Mouse (Mus musculus) layer of hippocampus, postnatal 25 days (tissue): ENCODE measurements around the gene Zfp661. TPM values are rescaled to one million over a fixed set of nuclear protein-coding genes. Genes with fewer than 3 reads are reported as not detected.

ENCODE experiments used
- DNase-seq, 2 experiments: peaks; one replicate each; pipeline ENCODE4 v3.0.0; 2022; ENCODE audit warnings: mixed read lengths in 2 of 2, low spot score in 1 of 2; ENCODE audit errors: extremely low spot score in 1 of 2
- total RNA-seq, 2 experiments: library from RNA; stranded (reverse); gene quantifications; 2 replicates each; pipeline ENCODE4 v1.2.3; 2021

Gene Zfp661
- total RNA-seq, 2 experiments from 2014 or later, result 8.3 to 8.9 TPM

DNA sequence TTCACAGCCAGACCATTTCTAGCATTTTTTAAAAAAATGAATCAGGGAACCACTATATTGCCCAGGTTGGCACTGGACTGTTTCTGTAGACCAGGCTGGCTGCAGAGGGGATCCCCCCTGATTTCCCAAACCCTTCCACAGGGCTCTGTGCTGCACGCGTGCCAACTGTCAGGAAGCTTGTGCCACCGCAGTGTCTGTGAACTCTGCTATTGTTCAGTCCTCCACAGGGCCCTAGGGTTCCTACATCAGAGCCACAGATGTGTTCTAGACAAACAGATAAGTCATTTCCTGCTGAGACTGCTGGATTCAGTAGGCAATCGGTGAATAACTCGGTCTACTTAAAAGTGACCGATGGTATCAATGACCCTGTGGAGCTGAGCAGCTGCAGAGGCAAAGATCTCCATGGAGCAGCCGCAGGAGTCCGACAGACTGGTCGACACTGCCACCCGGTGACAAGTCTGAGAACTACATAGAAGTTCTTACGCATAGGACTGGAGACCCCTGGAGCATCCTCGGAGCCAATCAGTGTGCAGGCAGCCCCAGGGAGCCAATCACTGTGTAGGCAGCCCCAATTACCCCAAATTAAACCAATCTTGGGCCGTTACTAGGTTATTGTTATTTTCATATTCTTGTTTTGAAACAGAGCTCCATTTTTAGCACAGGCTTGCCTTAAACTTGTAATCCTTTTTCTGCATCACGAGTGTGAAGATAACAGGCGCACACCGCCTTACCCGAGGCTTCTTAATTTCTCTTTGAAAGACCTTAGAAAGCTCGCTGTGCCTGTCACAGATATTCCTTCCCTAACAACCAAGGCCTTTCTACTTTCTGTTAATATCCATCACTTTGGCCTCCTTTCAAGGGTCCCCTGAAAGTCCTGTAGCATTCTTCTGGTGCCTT lies 27.6 kb downstream of the Zfp661 start:
- DNase-seq, result peak; percentile 81 to 98

DNA sequence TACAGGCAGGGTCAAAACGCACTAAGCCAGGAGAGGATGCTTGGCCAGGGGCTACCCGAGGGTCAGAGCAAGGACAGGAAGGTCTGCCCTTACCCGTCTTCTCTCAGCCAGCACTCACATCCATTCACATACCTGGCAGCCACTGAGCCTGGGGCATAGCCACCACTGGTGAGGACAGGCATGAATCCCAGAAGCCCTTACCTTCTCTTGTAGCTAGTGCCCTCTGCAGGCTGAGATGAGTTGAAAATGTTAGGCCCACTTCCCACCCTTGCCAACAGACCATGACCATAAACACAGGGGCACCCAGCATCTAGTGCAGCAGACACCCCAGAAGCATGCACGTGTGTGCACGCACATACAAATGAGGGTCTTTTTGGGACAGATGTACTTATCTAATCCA lies 35.8 kb downstream of the Zfp661 start:
- peak in 1 of 2 experiments; percentile 48 for DNase-seq

DNA sequence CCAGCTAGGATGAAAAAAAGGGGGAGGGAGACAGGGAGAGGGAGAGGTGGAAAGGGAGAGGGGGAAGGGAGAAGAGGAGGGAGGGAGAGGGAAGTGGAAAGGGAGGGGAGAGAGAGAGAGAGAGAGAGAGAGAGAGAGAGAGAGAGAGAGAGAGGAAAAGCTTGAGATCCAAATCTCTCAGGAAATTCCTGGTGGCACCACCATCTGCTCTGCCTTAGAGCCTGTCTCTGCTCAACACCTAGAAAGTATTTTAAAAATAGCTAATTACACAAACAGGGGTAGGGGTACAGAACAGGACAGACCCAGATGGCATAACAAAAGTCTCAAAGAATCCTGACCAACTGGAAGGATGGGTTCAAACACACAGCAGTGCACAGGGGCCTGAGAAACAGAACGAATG lies 36.4 kb downstream of the Zfp661 start:
- DNase-seq, result no peak

DNA sequence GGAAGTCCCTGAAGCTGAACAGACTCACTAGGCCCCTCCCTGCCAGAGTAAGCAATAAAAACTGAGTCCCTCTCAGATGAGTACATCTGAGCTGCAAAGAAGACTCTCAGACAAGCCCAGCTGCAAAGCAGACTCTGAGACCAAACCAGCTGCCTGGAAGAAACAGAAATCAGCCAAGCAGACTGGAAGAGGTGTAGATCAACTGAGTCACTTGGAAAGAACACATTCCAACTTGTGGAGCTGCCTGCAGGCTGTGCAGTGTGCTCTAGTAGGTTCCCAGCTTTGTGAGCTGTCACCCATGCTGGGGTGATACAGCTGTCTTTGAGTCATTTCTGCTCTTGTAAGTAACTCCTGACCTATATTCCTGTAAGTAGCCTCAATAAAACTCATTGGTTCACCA lies 37.2 kb downstream of the Zfp661 start:
- no peak for DNase-seq

DNA sequence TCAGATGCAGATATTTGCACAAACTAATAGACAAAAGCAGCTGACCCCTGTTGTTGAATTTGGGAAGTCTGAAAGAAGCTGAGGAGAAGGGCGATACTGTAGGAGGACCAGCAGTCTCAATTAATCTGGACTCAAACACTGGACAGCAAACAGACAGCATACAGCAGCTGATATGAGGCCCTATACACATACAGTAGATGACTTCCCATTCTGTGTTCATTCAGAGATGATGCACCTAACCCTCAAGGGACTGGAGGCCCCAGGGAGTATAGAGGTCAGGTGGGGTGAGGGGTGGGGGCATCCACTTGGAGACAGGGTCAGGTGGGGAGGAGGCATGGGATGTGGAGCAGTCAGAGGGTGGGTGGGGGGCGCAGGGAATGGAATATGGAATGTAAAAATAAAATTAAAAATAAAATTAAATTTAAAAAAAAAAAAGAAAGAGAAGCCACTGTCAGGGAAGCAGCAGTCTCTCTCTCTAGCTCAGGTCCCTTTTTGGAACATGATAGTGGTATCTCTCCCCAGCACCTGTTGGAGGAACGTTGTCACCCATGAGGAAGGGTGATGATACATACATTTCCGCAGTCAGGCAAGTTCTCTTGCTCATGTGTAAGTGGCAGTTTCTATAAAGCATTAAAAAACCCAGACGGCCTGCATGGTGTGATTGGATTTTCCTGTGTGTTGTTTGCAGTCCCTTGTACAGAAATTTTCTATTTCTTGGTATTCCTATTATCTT lies 38.4 kb downstream of the Zfp661 start:
- no peak for DNase-seq

DNA sequence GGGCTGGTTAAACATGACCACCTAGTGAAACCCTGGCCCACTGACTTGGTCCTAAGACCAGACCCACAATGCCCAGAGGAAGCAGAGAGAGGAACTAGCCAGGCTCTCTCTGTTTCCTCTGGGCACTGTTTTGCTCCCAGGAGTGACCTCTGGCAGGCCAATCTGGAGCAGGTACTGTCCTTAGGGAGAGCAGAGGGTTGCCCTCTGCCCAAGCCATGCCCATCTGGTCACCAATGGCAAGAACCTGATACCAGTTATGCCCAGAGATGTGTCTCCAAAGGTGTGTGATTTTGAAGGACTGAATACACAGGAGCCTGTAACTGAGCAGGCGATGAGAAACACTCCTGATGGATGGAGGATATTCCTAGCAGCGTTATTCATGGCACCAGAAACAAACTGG lies 45.2 kb downstream of the Zfp661 start:
- DNase-seq, result no peak

DNA sequence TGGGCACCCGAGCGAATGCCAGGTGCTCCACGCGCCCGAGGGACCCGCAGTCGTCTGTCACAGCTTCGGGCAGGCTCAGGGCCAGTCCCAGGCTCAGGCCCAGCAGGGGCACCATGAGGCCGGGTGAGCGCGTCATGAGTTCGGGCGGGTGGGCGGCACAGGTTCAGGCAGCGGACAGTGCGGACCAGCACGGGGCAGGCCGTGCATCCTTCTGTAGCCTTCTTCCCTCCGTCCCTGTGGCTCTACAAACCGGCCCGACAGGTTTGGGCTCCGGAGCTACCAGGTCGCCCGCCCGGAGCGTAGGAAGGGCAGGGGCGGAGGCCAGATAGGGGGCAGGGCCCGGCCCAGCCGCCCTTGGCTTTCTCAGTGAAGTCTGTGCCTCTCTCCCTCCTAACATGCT lies 45.7 kb downstream of the Zfp661 start, which contains the start of gene Prom2:
TSS of gene Prom2 (minus strand) at position 283 of the 400 bp plus-strand sequence.
- DNase-seq, result no peak

DNA sequence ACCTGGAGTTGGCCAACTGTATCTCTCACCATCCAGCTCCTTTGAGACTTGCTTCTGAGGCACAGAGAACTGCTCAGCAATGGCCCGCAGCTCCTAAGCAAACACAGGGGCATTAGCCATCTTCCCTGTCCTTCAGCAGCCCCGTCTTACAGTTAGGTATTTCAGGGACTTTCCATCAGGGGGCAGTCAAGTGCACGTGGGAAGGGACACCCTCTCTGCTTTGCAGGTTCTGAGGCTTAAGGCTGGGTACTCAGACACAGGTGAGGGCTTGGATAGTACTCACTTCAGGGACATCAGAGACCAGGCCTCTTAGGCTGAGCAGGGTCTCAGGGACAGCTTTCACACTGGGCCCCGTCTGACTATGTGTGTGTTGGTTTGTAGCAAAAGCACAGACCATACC lies 47.4 kb downstream of the Zfp661 start:
- peak in 1 of 2 experiments; percentile 45 for DNase-seq

DNA sequence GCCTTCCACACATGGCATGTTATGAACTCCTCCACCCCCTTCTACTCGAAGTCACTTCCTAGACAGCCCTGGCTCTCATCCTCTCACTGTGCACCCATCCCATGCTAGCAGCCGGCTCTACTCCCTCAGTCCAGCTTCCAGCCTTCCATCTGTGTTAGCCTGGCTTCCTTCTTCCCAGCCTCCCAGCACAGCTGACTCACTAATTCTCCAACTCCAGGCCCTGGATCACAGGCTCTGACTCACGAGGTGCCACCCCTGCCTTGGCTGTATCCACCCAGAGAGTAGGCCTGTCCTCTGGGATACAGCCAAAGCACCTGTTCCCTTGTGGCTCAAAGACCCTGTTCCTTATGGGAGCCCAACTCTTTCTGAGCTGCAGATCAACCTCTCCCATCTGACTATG lies 49.3 kb downstream of the Zfp661 start:
- no peak for DNase-seq

DNA sequence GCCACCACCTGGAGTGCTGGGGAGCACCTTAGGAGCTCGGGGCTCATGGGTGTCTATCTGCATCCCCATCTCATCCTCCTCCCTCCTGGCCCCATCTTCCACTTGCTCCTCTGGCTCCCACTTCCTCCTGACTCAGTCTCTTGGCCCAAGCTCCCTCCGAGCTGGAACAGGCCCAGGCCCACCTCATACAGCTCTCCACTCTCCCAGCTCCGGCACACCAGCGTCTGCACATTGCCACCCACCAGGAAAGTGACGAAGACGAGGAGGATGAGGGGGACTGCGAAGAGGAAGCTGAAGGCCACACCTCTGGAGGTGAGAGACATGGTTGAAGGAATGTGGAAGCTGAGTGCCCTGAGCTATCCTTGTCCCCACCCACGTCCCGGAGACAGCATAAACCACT lies 51.5 kb downstream of the Zfp661 start:
- DNase-seq, result no peak

DNA sequence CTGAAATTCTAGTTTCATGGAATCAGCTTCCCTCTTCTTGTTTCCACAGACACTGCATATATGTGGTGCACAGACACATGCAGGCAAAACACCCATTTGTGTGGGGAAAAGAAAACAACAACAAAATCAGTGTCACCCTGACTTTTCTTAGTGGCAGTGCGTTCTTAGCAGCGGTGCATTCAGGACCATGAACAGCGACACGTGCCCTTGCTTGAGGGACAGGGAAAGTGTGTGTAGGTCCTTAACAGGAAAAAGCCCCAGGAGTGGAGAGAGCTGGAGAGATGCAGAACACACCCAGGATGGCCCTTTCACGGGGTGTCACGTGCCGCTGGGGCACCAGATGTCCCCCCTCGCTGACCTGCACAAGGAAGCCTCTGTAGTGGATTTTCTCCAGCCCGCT lies 54.5 kb downstream of the Zfp661 start:
- no peak for DNase-seq

DNA sequence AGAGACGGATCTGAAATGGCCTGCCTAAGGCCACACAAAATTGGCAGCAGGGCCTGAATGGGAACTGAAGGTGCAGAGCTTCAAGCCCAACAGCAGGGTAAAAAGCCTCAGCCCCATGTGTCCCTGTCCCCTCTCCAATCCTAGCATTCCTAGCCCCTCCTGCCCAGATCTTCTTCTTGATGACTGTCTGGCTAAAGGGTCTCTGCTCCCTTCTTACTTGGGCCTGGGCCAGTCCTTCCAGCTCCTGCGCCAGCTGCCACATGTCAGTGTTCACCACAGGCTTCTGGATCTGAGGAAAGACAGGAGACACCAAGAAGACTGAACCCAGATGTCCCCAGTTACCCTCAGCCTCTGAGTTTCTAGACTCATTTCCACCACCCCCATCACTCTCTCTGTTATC lies 55.3 kb downstream of the Zfp661 start:
- DNase-seq, result no peak

DNA sequence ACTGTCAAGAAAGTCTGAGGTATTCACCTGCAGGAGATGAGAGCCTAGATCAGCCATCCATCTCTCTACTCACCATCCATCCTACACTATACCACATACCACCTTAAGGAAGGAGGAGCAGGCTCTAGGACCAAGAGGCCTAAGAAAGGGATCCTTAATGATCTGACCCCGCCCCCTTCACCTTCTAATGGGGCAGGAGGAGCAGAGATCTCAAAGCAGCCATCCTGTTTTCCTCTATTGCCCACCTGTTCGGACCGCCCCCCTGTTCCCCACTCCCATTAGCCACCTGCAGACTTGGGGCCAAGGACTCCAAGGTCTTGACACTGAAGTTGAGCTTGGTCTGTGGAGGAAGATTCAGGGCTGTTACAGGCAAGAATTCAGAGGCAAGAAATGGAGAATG lies 56.5 kb downstream of the Zfp661 start:
- DNase-seq, result no peak

DNA sequence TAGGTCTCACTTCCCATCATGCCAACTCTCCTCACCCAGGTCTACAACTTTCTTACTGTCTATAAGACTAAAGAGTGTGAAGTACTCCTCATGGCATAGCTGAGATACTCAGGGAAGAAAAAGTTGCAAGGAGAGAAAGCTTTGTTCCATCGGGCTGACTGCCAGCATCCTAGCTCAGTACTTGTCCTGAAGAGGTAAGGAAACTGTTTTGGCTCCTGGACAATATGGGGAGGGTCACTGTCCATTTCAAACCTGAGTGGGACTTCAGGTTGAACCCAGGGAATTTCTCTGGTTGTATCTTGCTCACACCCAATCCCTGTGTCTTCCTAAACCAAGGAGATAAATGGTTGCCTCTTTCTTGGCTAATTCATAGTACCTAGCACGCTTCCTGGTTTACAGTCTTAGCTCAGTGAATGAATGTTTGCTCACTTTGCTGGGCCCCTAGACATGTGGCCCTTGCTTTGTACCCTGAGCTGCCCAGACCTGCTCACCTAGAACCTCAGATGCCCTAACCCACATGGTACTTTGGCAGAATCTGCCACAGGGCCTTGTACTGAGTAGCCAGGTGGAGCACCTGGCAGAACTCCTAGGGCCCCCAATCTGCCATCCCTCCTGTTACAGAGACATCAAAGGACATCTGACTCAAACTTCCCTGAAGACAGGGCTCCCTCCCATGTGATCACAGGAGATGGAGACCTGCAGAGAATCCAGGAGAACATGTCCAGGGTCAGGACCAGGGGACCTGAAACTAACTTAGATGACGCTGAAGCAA lies 61.7 kb downstream of the Zfp661 start:
- no peak for DNase-seq

Other genes with a start within 250 kb of the Zfp661 start
- not detected for gene Astl, start 248.5 kb downstream of the Zfp661 start, total RNA-seq
- under 1 TPM; 0.14 to 0.15 TPM for gene Adra2b, start 223.9 kb downstream of the Zfp661 start, total RNA-seq
- under 1 TPM; 0.26 to 0.27 TPM for gene Gpat2, start 161.9 kb downstream of the Zfp661 start, total RNA-seq
- gene Fahd2a, start 142.5 kb downstream of the Zfp661 start, total RNA-seq, result 10 to 100 TPM; 17.7 to 17.9 TPM
- 10 to 100 TPM; 63.9 to 73.7 TPM for gene Kcnip3, start 65.0 kb downstream of the Zfp661 start, total RNA-seq
- under 1 TPM in 1 of 2 experiments, not detected in 1; 0.05 TPM for gene Prom2, start 45.6 kb downstream of the Zfp661 start, total RNA-seq
- 100 to 1,000 TPM in 1 of 2 experiments, 10 to 100 TPM in 1; 81.1 to 102 TPM for gene Mrps5, start 128 bp upstream of the Zfp661 start, total RNA-seq
- 100 to 1,000 TPM; 190 to 231 TPM for gene Mal, start 69.6 kb upstream of the Zfp661 start, total RNA-seq
- gene Mall, start 142.8 kb upstream of the Zfp661 start, total RNA-seq, result under 1 TPM; 0.39 to 0.82 TPM
- gene Nphp1, start 201.8 kb upstream of the Zfp661 start, total RNA-seq, result 10 to 100 TPM; 18.8 to 23.4 TPM
- gene Mtln, start 205.4 kb upstream of the Zfp661 start, total RNA-seq, result 10 to 100 TPM; 48.6 to 59.2 TPM
- 1 to 10 TPM in 1 of 2 experiments, under 1 TPM in 1; 0.54 to 1.1 TPM for gene Bub1, start 244.8 kb upstream of the Zfp661 start, total RNA-seq